Mouse (Mus musculus) left cerebral cortex, postnatal 4 days (tissue): Measurements from ENCODE around the gene Lpp. TPM values are rescaled to one million over a fixed set of nuclear protein-coding genes. Genes with fewer than 3 reads are reported as not detected.

Experiments used
- DNase-seq: peaks from one replicate; pipeline ENCODE4 v3.0.0-alpha.2; 2022
- intact Hi-C: fragments of 180-260 bp; cut with DNase I; formaldehyde crosslinking; loops from one replicate; pipeline ENCODE4 v1.15.1; 2025
- total RNA-seq, 2 experiments: library from RNA; stranded (reverse); gene quantifications; 2 replicates each; pipeline ENCODE4 v1.2.3; 2021

Lpp gene
- total RNA-seq, 2 experiments from 2014 or later = 11.5 to 13.0 TPM

GRCm38 (mm10) chr16:24653041-24653440, 259.7 kb downstream of the Lpp start:
- intact Hi-C loops = no loop called here
- no peak for DNase-seq

GRCm38 (mm10) chr16:24655116-24655515, 261.8 kb downstream of the Lpp start:
- DNase-seq = no peak
- intact Hi-C loops = no loop called here

GRCm38 (mm10) chr16:24656026-24656425, 262.7 kb downstream of the Lpp start:
- intact Hi-C loops = no loop called here
- DNase-seq = no peak

GRCm38 (mm10) chr16:24656752-24657151, 263.4 kb downstream of the Lpp start:
- intact Hi-C loops = no loop called here
- DNase-seq = no peak

- intact Hi-C loops = no loop called here
These were observed 265.7 kb downstream of the Lpp start for GRCm38 (mm10) chr16:24659049-24659448.

GRCm38 (mm10) chr16:24664131-24664530, 270.8 kb downstream of the Lpp start:
- DNase-seq = no peak
- intact Hi-C loops = no loop called here

More at GRCm38 (mm10) chr16:24659049-24659448, 265.7 kb downstream of the Lpp start:
- no peak for DNase-seq

- intact Hi-C loops = no loop called here
- DNase-seq = no peak
These were observed 276.6 kb downstream of the Lpp start for GRCm38 (mm10) chr16:24669718-24670460.

GRCm38 (mm10) chr16:24678942-24679341, 285.6 kb downstream of the Lpp start:
- intact Hi-C loops = no loop called here
- no peak for DNase-seq

GRCm38 (mm10) chr16:24695062-24695461, 301.8 kb downstream of the Lpp start:
- no peak for DNase-seq
- intact Hi-C loops = no loop called here

GRCm38 (mm10) chr16:24704215-24704614, 310.9 kb downstream of the Lpp start:
- DNase-seq = no peak
- intact Hi-C loops = no loop called here

GRCm38 (mm10) chr16:24723641-24724040, 330.3 kb downstream of the Lpp start:
- intact Hi-C loops = no loop called here
- DNase-seq = no peak

- no peak for DNase-seq
- intact Hi-C loops = no loop called here
These were observed 339.4 kb downstream of the Lpp start for GRCm38 (mm10) chr16:24732751-24733150.

GRCm38 (mm10) chr16:24733321-24733720, 340.0 kb downstream of the Lpp start:
- no peak for DNase-seq
- intact Hi-C loops = no loop called here

GRCm38 (mm10) chr16:24735754-24736153, 342.4 kb downstream of the Lpp start:
- no peak for DNase-seq
- intact Hi-C loops = no loop called here

GRCm38 (mm10) chr16:24737362-24738057, 344.2 kb downstream of the Lpp start:
- DNase-seq = no peak
- intact Hi-C loops = no loop called here

GRCm38 (mm10) chr16:24740714-24741113, 347.4 kb downstream of the Lpp start:
- intact Hi-C loops = no loop called here
- DNase-seq = no peak

GRCm38 (mm10) chr16:24749816-24750215, 356.5 kb downstream of the Lpp start:
- no peak for DNase-seq
- intact Hi-C loops = no loop called here

- DNase-seq = no peak
- intact Hi-C loops = no loop called here
These were observed 362.8 kb downstream of the Lpp start for GRCm38 (mm10) chr16:24756141-24756540.

- intact Hi-C loops = no loop called here
- DNase-seq = no peak
These were observed 372.7 kb downstream of the Lpp start for GRCm38 (mm10) chr16:24766051-24766450.

- intact Hi-C loops = no loop called here
- DNase-seq = no peak
These were observed 373.3 kb downstream of the Lpp start for GRCm38 (mm10) chr16:24766596-24766995.

GRCm38 (mm10) chr16:24777053-24777452, 383.7 kb downstream of the Lpp start:
- intact Hi-C loops = no loop called here
- DNase-seq = no peak
